ENCODE assay signal across 16 mouse cellular contexts in genomic region chr5:145119385-145119784, GRCm38 (mm10). TPM values are rescaled to one million over a fixed set of nuclear protein-coding genes. Genes with fewer than 3 reads are reported as not detected.
A peak's percentile ranks its signal among the peaks of the same experiment; 100 is the strongest.
DNase-seq lines count a peak whose midpoint lies in the region; ATAC-seq and TF ChIP-seq lines count a peak whose summit lies in the region.
"Had no signal": no experiment of that assay in that cellular context is flagged by ENCODE, and none has a peak within 500 bp of the region (broad histone marks: within the 10 kb centered on the region; RNA-seq: fewer than 3 reads in every experiment).

No protein-coding gene starts in this region.

- peaks cover 2% of the 10 kb centered on the region; the same call in 1 of the 2 replicates for H3K4me1 ChIP-seq in liver, adult 2 months (ENCODE audit: control insufficient read depth, insufficient read depth, low read length)
- peaks cover 12% of the 10 kb centered on the region for H3K4me1 ChIP-seq in liver, embryonic 11.5 days (replicated peaks; ENCODE audit: control insufficient read depth, insufficient read depth, low read length)
- H3K4me1 ChIP-seq in ES-E14 (ENCODE audit: control insufficient read depth in 2 of 2, insufficient read depth in 2 of 2, low read length in 2 of 2, poor library complexity in 1 of 2), result peaks cover 2 to 3% of the 10 kb centered on the region in 2 experiments; a peak in 3 of 4 replicates
- peaks cover 4% of the 10 kb centered on the region; the same call in 1 of the 2 replicates for H3K4me1 ChIP-seq in liver, postnatal 0 days (ENCODE audit: insufficient read depth)

- H3K27ac ChIP-seq in liver, adult 2 months (replicated peaks; ENCODE audit: insufficient read depth, low read depth, low read length), result no peak overlapping the region
- no peak overlapping the region for H3K27ac ChIP-seq in liver, embryonic 11.5 days (ENCODE audit: low read depth, low read length)
- no peak overlapping the region for H3K27ac ChIP-seq in ES-E14 (ENCODE audit: insufficient read depth, low read depth, low read length, poor library complexity, severe bottlenecking)
- no peak overlapping the region for H3K27ac ChIP-seq in liver, postnatal 0 days (ENCODE audit: low read depth)
- H3K27ac ChIP-seq: neural tube, embryonic 15.5 days had no signal

- DNase-seq in liver, adult 2 months (ENCODE audit: extremely low read depth, low read depth, low spot score), result no peak
- no peak for DNase-seq in liver, embryonic 11.5 days (ENCODE audit: low spot score)
- DNase-seq in CD4-positive helper T cell, adult 2 months (ENCODE audit: low read depth, low spot score), result peak; percentile 61
- DNase-seq in ES-E14 (ENCODE audit: low read depth, low spot score), result peak; percentile 55
- DNase-seq in liver, postnatal 0 days, result peak; percentile 54
- DNase-seq in urinary bladder, adult 18-20 months (ENCODE audit: low spot score in 2 of 2), result no peak
- no peak for DNase-seq in embryo, embryonic 11 days
- DNase-seq in left cerebral cortex, adult 18-20 months (ENCODE audit: low spot score in 2 of 2), result no peak
- DNase-seq: adrenal gland, adult 2 months; cerebellum, adult 9-11 months had no signal

- no peaks in the 10 kb centered on the region; the same call in 1 of the 2 replicates for H3K36me3 ChIP-seq in liver, adult 2 months (ENCODE audit: control insufficient read depth, insufficient read depth, low read length)
- peaks cover 13% of the 10 kb centered on the region; the same call in 1 of the 2 replicates for H3K36me3 ChIP-seq in liver, embryonic 11.5 days (ENCODE audit: control insufficient read depth, insufficient read depth, low read length)
- peaks cover 16% of the 10 kb centered on the region for H3K36me3 ChIP-seq in ES-E14 (ENCODE audit: control insufficient read depth, insufficient read depth, low read length, poor library complexity, severe bottlenecking)
- peaks cover 27% of the 10 kb centered on the region for H3K36me3 ChIP-seq in liver, postnatal 0 days (replicated peaks; ENCODE audit: insufficient read depth, low read length)

- ATAC-seq in liver, embryonic 11.5 days (replicated peaks; ENCODE audit: low FRiP score), result no peak
- no peak for ATAC-seq in liver, postnatal 0 days
- ATAC-seq: inflammation-experienced regulatory T-cells, adult 6 months had no signal

- TF ChIP-seq EP300 in liver, postnatal 0 days (IDR thresholded peaks at IDR 0.05; ENCODE audit: low read depth), result no peak

- TF ChIP-seq CTCF in liver, adult 2 months (IDR thresholded peaks at IDR 0.05; ENCODE audit: low read depth, low read length), result peak; percentile 70
- peak; percentile 70 for TF ChIP-seq CTCF in liver, postnatal 0 days (IDR thresholded peaks at IDR 0.05; ENCODE audit: low read depth)

- H3K4me2 ChIP-seq in liver, embryonic 11.5 days, result no peak overlapping the region
- H3K4me2 ChIP-seq in liver, postnatal 0 days (ENCODE audit: low read depth, low read length), result no peak overlapping the region
- H3K4me2 ChIP-seq: neural tube, embryonic 15.5 days had no signal

- in situ Hi-C loops in ES-E14 (cut with MboI; ENCODE audit: low sequenced_read_pairs in 2 of 2, unreplicated experiment in 2 of 2), result no loop called here

- no peaks in the 10 kb centered on the region for H3K9me3 ChIP-seq in liver, embryonic 11.5 days (ENCODE audit: control insufficient read depth, low read length)
- H3K9me3 ChIP-seq in ES-E14 (ENCODE audit: control insufficient read depth, insufficient read depth, low read depth, low read length), result no peaks in the 10 kb centered on the region
- no peaks in the 10 kb centered on the region for H3K9me3 ChIP-seq in liver, postnatal 0 days (ENCODE audit: low read length)
- H3K9me3 ChIP-seq: megakaryocyte, embryonic 14.5 days; neural tube, embryonic 15.5 days had no signal

- H3K79me2 ChIP-seq in liver, adult 2 months (ENCODE audit: control insufficient read depth, insufficient read depth, low read length), result peaks cover 5% of the 10 kb centered on the region; the same call in 1 of the 2 replicates

- H3K4me3 ChIP-seq in liver, adult 2 months (ENCODE audit: insufficient read depth, low read depth, low read length), result no peak overlapping the region
- H3K4me3 ChIP-seq in liver, embryonic 11.5 days (ENCODE audit: low read depth, low read length), result no peak overlapping the region
- H3K4me3 ChIP-seq in ES-E14 (ENCODE audit: insufficient read depth in 1 of 2, low read depth in 1 of 2, low read length in 2 of 2, poor library complexity in 1 of 2, severe bottlenecking in 1 of 2), result no peak overlapping the region
- H3K4me3 ChIP-seq in liver, postnatal 0 days (ENCODE audit: low read depth, low read length), result no peak overlapping the region
- H3K4me3 ChIP-seq: erythroblast, embryonic 14.5 days; megakaryocyte, embryonic 14.5 days; neural tube, embryonic 15.5 days had no signal

- no peak for TF ChIP-seq POLR2A in liver, adult 2 months (IDR thresholded peaks at IDR 0.05; ENCODE audit: extremely low read depth, insufficient read depth, low read length)

- H3K9ac ChIP-seq in liver, adult 2 months (ENCODE audit: low read depth, low read length), result no peak overlapping the region
- H3K9ac ChIP-seq in liver, embryonic 11.5 days (ENCODE audit: low read depth, low read length), result no peak overlapping the region
- H3K9ac ChIP-seq in ES-E14 (ENCODE audit: insufficient read depth, low read depth, low read length, poor library complexity, severe bottlenecking), result no peak overlapping the region
- H3K9ac ChIP-seq in liver, postnatal 0 days (replicated peaks), result no peak overlapping the region
- H3K9ac ChIP-seq: neural tube, embryonic 15.5 days had no signal

- no peaks in the 10 kb centered on the region for H3K27me3 ChIP-seq in liver, adult 2 months (ENCODE audit: control insufficient read depth, insufficient read depth, low read length)
- no peaks in the 10 kb centered on the region for H3K27me3 ChIP-seq in liver, embryonic 11.5 days (replicated peaks; ENCODE audit: control insufficient read depth, insufficient read depth, low read length)
- H3K27me3 ChIP-seq in liver, postnatal 0 days (ENCODE audit: insufficient read depth, low read length), result no peaks in the 10 kb centered on the region
- H3K27me3 ChIP-seq: megakaryocyte, embryonic 14.5 days had no signal

- WGBS in liver, adult 2 months, result 93% methylated on average over 2 of the region's 2 CpGs
- WGBS in liver, embryonic 11.5 days, result 81% methylated on average over 2 of the region's 2 CpGs
- WGBS in liver, postnatal 0 days (ENCODE audit: insufficient replicate concordance), result 91% methylated on average over 2 of the region's 2 CpGs

TF ChIP-seq in ES-E14, 5 proteins besides CTCF, POLR2A, EP300 and RAD21:
- TF ChIP-seq HCFC1 (IDR thresholded peaks at IDR 0.05; ENCODE audit: borderline replicate concordance, insufficient read depth, low read length) (no peak), ZNF384 (IDR thresholded peaks at IDR 0.05; ENCODE audit: low read depth, low read length) (peak; percentile 78; the same call in 1 of the 2 replicates), CHD2 (IDR thresholded peaks at IDR 0.05; ENCODE audit: low read depth, low read length) (no peak)

RNA-seq across cellular contexts. Expression of gene Arpc1b, which starts 5.4 kb away (rescaled TPM):
- 30.9 and 61.0 TPM in 2 replicates for total RNA-seq in liver, adult 2 months (2014; rRNA removed)
- 93.8 and 137 TPM in 2 replicates for polyA plus RNA-seq in liver, adult 2 months (2012; rRNA removed)
- polyA plus RNA-seq in liver, embryonic 11.5 days (2014; fragmentation: Nextera tagmentation; extraction: Ambion mirVana), result 190 and 209 TPM in 2 replicates
- 185 and 249 TPM in 2 replicates for total RNA-seq in ES-E14 (2012; rRNA removed)
- 157 and 181 TPM in 2 replicates for polyA plus RNA-seq in liver, postnatal 0 days (2015; fragmentation: Nextera tagmentation; extraction: Ambion mirVana)
- total RNA-seq in left cerebral cortex, adult 18-20 months (2021), result 10 to 100 TPM; 14.5 to 19.8 TPM

RNA-seq across cellular contexts. Expression of gene Pdap1, which starts 20.7 kb away (rescaled TPM):
- total RNA-seq in liver, adult 2 months (2014; rRNA removed), result 12.6 and 16.1 TPM in 2 replicates
- 16.9 and 19.7 TPM in 2 replicates for polyA plus RNA-seq in liver, adult 2 months (2012; rRNA removed)
- polyA plus RNA-seq in liver, embryonic 11.5 days (2014; fragmentation: Nextera tagmentation; extraction: Ambion mirVana), result 104 and 122 TPM in 2 replicates
- total RNA-seq in ES-E14 (2012; rRNA removed), result 89.3 and 108 TPM in 2 replicates
- 32.5 and 34.0 TPM in 2 replicates for polyA plus RNA-seq in liver, postnatal 0 days (2015; fragmentation: Nextera tagmentation; extraction: Ambion mirVana)
- total RNA-seq in left cerebral cortex, adult 18-20 months (2021), result 10 to 100 TPM; 91.3 to 96.3 TPM

RNA-seq across cellular contexts. Expression of gene Bud31, which starts 20.8 kb away (rescaled TPM):
- 57.9 and 66.4 TPM in 2 replicates for total RNA-seq in liver, adult 2 months (2014; rRNA removed)
- 45.5 and 45.7 TPM in 2 replicates for polyA plus RNA-seq in liver, adult 2 months (2012; rRNA removed)
- 233 and 243 TPM in 2 replicates for polyA plus RNA-seq in liver, embryonic 11.5 days (2014; fragmentation: Nextera tagmentation; extraction: Ambion mirVana)
- 124 and 168 TPM in 2 replicates for total RNA-seq in ES-E14 (2012; rRNA removed)
- polyA plus RNA-seq in liver, postnatal 0 days (2015; fragmentation: Nextera tagmentation; extraction: Ambion mirVana), result 94.8 and 97.2 TPM in 2 replicates
- total RNA-seq in left cerebral cortex, adult 18-20 months (2021), result 10 to 100 TPM; 75.7 to 78.8 TPM

RNA-seq across cellular contexts. Expression of gene Kpna7, which starts 35.6 kb away (rescaled TPM):
- total RNA-seq in liver, adult 2 months (2014; rRNA removed), result not detected in 2 replicates
- not detected in 2 replicates for polyA plus RNA-seq in liver, adult 2 months (2012; rRNA removed)
- 0.06 and 0.27 TPM in 2 replicates for polyA plus RNA-seq in liver, embryonic 11.5 days (2014; fragmentation: Nextera tagmentation; extraction: Ambion mirVana)
- 0.21 and 0.58 TPM in 2 replicates for total RNA-seq in ES-E14 (2012; rRNA removed)
- polyA plus RNA-seq in liver, postnatal 0 days (2015; fragmentation: Nextera tagmentation; extraction: Ambion mirVana), result not detected in 2 replicates
- not detected for total RNA-seq in left cerebral cortex, adult 18-20 months (2021)
- total RNA-seq: adrenal gland, adult 2 months; left cerebral cortex, adult 8-10 months had no signal
- polyA plus RNA-seq: adrenal gland, adult 2 months; erythroblast, embryonic 14.5 days; gonadal fat pad, adult 2 months; inflammation-experienced regulatory T-cells, adult 6 months; neural tube, embryonic 15.5 days had no signal

RNA-seq across cellular contexts. Expression of gene Arpc1a, which starts 35.8 kb away (rescaled TPM):
- total RNA-seq in liver, adult 2 months (2014; rRNA removed), result 36.0 and 47.1 TPM in 2 replicates
- 64.7 and 66.5 TPM in 2 replicates for polyA plus RNA-seq in liver, adult 2 months (2012; rRNA removed)
- polyA plus RNA-seq in liver, embryonic 11.5 days (2014; fragmentation: Nextera tagmentation; extraction: Ambion mirVana), result 114 TPM in 2 replicates
- total RNA-seq in ES-E14 (2012; rRNA removed), result 48.2 and 65.4 TPM in 2 replicates
- 49.1 and 51.1 TPM in 2 replicates for polyA plus RNA-seq in liver, postnatal 0 days (2015; fragmentation: Nextera tagmentation; extraction: Ambion mirVana)
- total RNA-seq in left cerebral cortex, adult 18-20 months (2021), result 100 to 1,000 TPM; 199 to 210 TPM

Comparison
In these comparisons a context has a peak if more than half of its experiments do, and no peak if none do; other contexts are left out.
1. DNase-seq: peak in CD4-positive helper T cell, adult 2 months (single experiment), ES-E14 (single experiment) and liver, postnatal 0 days (single experiment); none in liver, adult 2 months (single experiment), liver, embryonic 11.5 days (single experiment), urinary bladder, adult 18-20 months (0 of 2), embryo, embryonic 11 days (single experiment) and left cerebral cortex, adult 18-20 months (0 of 2).